Mouse (Mus musculus) heart, adult 2 months (tissue): ENCODE measurements at regions not wholly inside any gene's neighbourhood (a gene's known extent, or its start where the extent isn't known, plus 50 kb on each side); places are given as distances from the start of the nearest gene placed in this dataset.
A peak's percentile ranks its signal among the peaks of the same experiment; 100 is the strongest.

Source experiments
- DNase-seq, 2 experiments: peaks; one replicate each; pipeline ENCODE4 v3.0.0; 2021
- H3K27ac ChIP-seq: fragments of 200-600 bp; 2 replicates; pipeline ENCODE4 v1.8.1; 2022
- H3K27me3 ChIP-seq: fragments of 200-500 bp; 2 replicates; pipeline ENCODE4 v1.6.1; 2012; ENCODE audit warnings: mild to moderate bottlenecking, low read length, inconsistent platforms, mixed read lengths; ENCODE audit not compliant: control insufficient read depth, insufficient read depth
- H3K36me3 ChIP-seq: fragments of 200-500 bp; 2 replicates; pipeline ENCODE4 v1.6.1; 2012; ENCODE audit warnings: low read length, inconsistent platforms; ENCODE audit not compliant: control insufficient read depth, insufficient read depth
- H3K4me1 ChIP-seq: fragments of 200-500 bp; 2 replicates; pipeline ENCODE4 v1.6.1; 2011; ENCODE audit warnings: low read length; ENCODE audit not compliant: control insufficient read depth, insufficient read depth
- H3K4me3 ChIP-seq: fragments of 200-600 bp; 2 replicates; pipeline ENCODE4 v1.8.1; 2022
- H3K79me2 ChIP-seq: fragments of 200-500 bp; replicated peaks from 2 replicates; pipeline ENCODE4 v1.6.1; 2012; ENCODE audit warnings: mild to moderate bottlenecking, inconsistent platforms, low read length, moderate library complexity, mixed read lengths; ENCODE audit not compliant: control insufficient read depth, insufficient read depth
- H3K9ac ChIP-seq: fragments of 200-500 bp; 2 replicates; pipeline ENCODE4 v1.6.1; 2012; ENCODE audit warnings: low read depth, mild to moderate bottlenecking, control low read depth, inconsistent platforms, low read length, mixed read lengths
- CTCF ChIP-seq: fragments of 200-600 bp; IDR thresholded peaks from 2 replicates; pipeline ENCODE4 v1.8.1; 2022; ENCODE audit warnings: antibody characterized with exemption, mild to moderate bottlenecking, moderate library complexity
- EP300 ChIP-seq: fragments of 200-500 bp; IDR thresholded peaks from 2 replicates; pipeline ENCODE4 v1.6.1; 2011; ENCODE audit warnings: low read depth, low read length, control low read depth; ENCODE audit not compliant: insufficient read depth
- POLR2A ChIP-seq: fragments of 200-500 bp; IDR thresholded peaks from 2 replicates; pipeline ENCODE4 v1.6.1; 2011; ENCODE audit warnings: mild to moderate bottlenecking, low read depth, low read length, control low read depth; ENCODE audit not compliant: insufficient read depth
- WGBS: fragments of 180-500 bp; shearing (Covaris S2); methylation state at CpG from one replicate; pipeline ENCODE4 v1.1.7; 2018; 5-methylcytosine and 5-hydroxymethylcytosine counted together
- intact Hi-C: fragments of 180-260 bp; cut with DNase I; formaldehyde crosslinking; loops from one replicate; pipeline ENCODE4 v1.15.1; 2025

GRCm38 (mm10) chr10:19498112-19498511, 93.6 kb upstream of the Ifngr1 start:
- WGBS: 82% methylated on average over 4 of the region's 4 CpGs
- Histone ChIP-seq H3K9ac (no peak overlapping the region), H3K4me1 (peaks cover 3% of the 10 kb centered on the region), H3K27ac (no peak overlapping the region), H3K4me3 (no peak overlapping the region), H3K27me3 (no peaks in the 10 kb centered on the region), H3K36me3 (no peaks in the 10 kb centered on the region), H3K79me2 (no peaks in the 10 kb centered on the region)
- DNase-seq: no peak
- no peak for TF ChIP-seq EP300
- no peak for TF ChIP-seq CTCF
- TF ChIP-seq POLR2A: no peak
- intact Hi-C loops: loop anchor here (10.0 kb wide), 2 partner anchors 397 to 627 kb away; no protein-coding TSS in a partner anchor

DNA sequence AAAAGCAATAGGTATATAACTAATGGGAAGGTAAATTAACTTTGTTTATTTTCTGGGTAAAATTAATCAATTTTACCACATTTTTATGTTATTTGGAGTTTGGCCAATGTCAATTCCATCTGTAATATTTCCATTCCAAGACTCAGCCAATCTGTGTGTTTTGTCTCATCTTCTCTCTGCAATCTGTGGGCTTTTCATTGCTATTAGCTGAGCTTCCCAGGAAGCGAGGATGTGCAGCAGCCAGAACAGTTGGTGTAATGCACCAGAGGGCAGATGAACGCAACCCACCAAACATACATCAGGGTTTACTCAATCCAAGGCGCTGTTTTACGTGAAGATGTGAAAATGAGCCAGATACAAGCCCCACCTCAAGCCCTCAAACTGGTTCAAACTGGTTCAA, 88.9 kb upstream of the Ifngr1 start:
- H3K4me1 ChIP-seq: 0 out of 2 replicates have a peak, but pooled peaks cover 2% of the 10 kb centered on the region
- no peak for DNase-seq
- H3K36me3 ChIP-seq: no peaks in the 10 kb centered on the region
- TF ChIP-seq POLR2A (no peak), CTCF (no peak), EP300 (no peak)
- 96% methylated on average over 4 of the region's 4 CpGs for WGBS
- no peaks in the 10 kb centered on the region for H3K27me3 ChIP-seq
- H3K9ac ChIP-seq: no peak overlapping the region
- H3K79me2 ChIP-seq: no peaks in the 10 kb centered on the region
- intact Hi-C loops: no loop called here
- no peak overlapping the region for H3K27ac ChIP-seq
- H3K4me3 ChIP-seq: no peak overlapping the region

DNA sequence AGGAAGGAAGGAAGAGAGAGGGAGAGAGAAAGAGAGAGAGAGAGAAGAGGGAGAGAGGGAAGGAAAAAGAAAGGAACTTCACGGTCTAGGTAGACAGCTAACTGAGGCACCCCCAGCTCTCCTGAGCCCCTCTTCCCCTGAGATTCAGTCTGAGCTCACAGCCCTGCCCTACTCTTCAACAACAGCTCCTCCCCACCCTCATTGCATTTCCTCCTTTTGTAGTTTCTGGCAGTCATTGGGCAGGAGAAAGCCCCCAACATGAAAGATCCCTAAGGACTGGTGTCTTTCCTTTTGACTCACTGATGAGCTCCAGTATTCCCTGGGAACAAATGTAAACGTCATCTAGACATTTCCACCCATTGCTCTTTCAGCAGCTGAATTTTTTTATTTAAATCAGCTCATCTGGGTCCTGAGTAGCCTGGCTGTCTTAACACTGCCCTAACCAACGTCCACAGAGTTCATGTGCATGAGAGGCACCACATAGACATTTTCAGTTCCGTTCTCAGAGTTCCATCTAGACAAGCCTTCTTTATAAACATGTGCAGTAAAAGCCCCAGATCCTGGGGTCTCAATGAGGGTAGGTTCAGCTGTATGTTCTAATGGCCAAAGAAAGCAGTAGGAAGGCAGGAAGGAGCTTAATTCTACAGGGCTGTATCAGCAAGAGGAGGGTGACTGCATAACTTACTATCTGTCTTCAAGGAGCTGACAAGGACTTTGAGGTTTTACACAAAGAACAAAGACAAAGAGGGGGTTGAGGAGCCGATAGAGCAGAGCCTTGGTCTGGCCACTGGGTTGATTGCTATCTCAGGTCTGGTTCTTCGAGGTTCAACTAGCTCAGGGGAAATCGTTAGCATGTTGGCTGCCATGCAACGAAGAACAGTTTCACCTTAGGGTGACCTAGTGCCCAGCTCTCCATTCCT, 87.6 kb upstream of the Ifngr1 start:
- peaks cover 5% of the 10 kb centered on the region for H3K4me1 ChIP-seq
- TF ChIP-seq POLR2A (no peak), EP300 (no peak), CTCF (no peak)
- H3K36me3 ChIP-seq: no peaks in the 10 kb centered on the region
- 41% methylated on average over 8 of the region's 8 CpGs for WGBS
- no peaks in the 10 kb centered on the region for H3K79me2 ChIP-seq
- H3K27ac ChIP-seq: no peak overlapping the region
- intact Hi-C loops: no loop called here
- no peak overlapping the region for H3K9ac ChIP-seq
- no peak overlapping the region for H3K4me3 ChIP-seq
- no peaks in the 10 kb centered on the region for H3K27me3 ChIP-seq
- no peak for DNase-seq

DNA sequence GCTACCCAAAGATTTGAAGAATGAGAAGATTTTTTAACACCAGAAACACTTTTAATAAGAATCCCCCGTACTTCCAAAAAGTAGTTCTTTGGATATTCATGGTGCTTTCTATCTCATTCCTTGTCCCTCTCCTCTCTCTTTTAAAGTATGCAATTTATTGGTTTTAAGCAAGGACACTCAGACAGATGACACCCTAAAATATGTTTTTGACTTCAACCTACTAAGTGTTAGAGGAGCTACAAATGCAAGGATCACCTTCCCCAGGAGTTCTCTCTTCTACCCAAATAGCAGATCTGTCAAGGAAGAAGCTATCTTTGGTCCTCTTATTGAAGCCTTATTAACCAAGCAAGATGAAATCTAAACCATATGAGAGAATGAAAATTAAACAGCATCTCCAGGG, 86.6 kb upstream of the Ifngr1 start:
- Histone ChIP-seq H3K36me3 (no peaks in the 10 kb centered on the region), H3K27me3 (no peaks in the 10 kb centered on the region), H3K4me3 (no peak overlapping the region), H3K9ac (no peak overlapping the region), H3K79me2 (no peaks in the 10 kb centered on the region), H3K4me1 (peaks cover 5% of the 10 kb centered on the region), H3K27ac (no peak overlapping the region)
- 100% methylated on average over 1 of the region's 1 CpGs for WGBS
- intact Hi-C loops: no loop called here
- TF ChIP-seq CTCF: no peak
- no peak for DNase-seq

DNA sequence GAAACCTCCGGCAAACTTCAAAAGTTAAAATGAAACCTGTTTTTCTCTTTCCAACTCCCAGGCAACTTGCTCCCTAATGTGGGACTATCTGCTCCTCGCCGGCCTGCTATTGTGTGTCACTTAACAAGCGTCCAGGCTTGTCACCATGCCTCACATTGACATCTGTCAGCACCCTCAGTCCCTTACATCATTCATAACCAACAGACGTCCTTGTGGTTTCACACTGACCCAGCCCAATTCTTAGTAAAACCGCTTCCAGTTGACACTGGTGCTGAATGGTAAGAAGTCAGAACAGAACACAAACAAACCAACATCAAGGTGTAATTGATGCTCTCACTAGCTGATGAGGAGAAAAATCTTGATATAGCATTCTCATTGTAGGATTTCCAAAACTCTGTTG, 85.8 kb upstream of the Ifngr1 start:
- WGBS: 54% methylated on average over 6 of the region's 6 CpGs
- H3K27me3 ChIP-seq: no peaks in the 10 kb centered on the region
- TF ChIP-seq EP300 (no peak), POLR2A (no peak), CTCF (no peak)
- peak overlapping the region; percentile 3; the same call in 1 of the 2 replicates for H3K27ac ChIP-seq
- peak in 1 of 2 experiments; percentile 32 for DNase-seq
- no peak overlapping the region for H3K9ac ChIP-seq
- no peak overlapping the region for H3K4me3 ChIP-seq
- peaks cover 5% of the 10 kb centered on the region for H3K4me1 ChIP-seq
- H3K36me3 ChIP-seq: no peaks in the 10 kb centered on the region
- H3K79me2 ChIP-seq: no peaks in the 10 kb centered on the region
- intact Hi-C loops: no loop called here

GRCm38 (mm10) chr10:19506434-19506833, 85.3 kb upstream of the Ifngr1 start:
- Histone ChIP-seq H3K9ac (no peak overlapping the region), H3K4me1 (peaks cover 5% of the 10 kb centered on the region), H3K27ac (peak overlapping the region; percentile 3; the same call in 1 of the 2 replicates), H3K36me3 (no peaks in the 10 kb centered on the region), H3K27me3 (no peaks in the 10 kb centered on the region), H3K4me3 (no peak overlapping the region), H3K79me2 (no peaks in the 10 kb centered on the region)
- DNase-seq: peak in 1 of 2 experiments; percentile 42
- intact Hi-C loops: no loop called here
- TF ChIP-seq EP300 (no peak), CTCF (no peak), POLR2A (no peak)
